Mouse (Mus musculus) embryonic facial prominence, embryonic 11.5 days (tissue): ENCODE data around the gene Asic2. TPM values are rescaled to one million over a fixed set of nuclear protein-coding genes. Genes with fewer than 3 reads are reported as not detected.

ENCODE experiments used
- ATAC-seq: fragments of 200-750 bp; cut with Nextera tagmentation; replicated peaks from 2 replicates; pipeline ENCODE4 v1.8.0; 2017; ENCODE audit warnings: low read depth; ENCODE audit not compliant: insufficient number of reproducible peaks, low FRiP score, low TSS enrichment
- DNase-seq: peaks from one replicate; pipeline ENCODE4 v3.0.0-alpha.2; 2015; ENCODE audit warnings: low spot score
- H3K27ac ChIP-seq: fragments of 300-500 bp; sonication (generic); replicated peaks from 2 replicates; pipeline ENCODE4 v1.5.1; 2014; ENCODE audit warnings: mild to moderate bottlenecking, low read depth, low read length, control low read depth
- H3K27me3 ChIP-seq: fragments of 300-500 bp; sonication (generic); 2 replicates; pipeline ENCODE4 v1.6.1; 2014; ENCODE audit warnings: mild to moderate bottlenecking, low read length, moderate library complexity, mixed read lengths; ENCODE audit not compliant: control insufficient read depth, insufficient read depth
- H3K36me3 ChIP-seq: fragments of 300-500 bp; sonication (generic); replicated peaks from 2 replicates; pipeline ENCODE4 v1.6.1; 2014; ENCODE audit warnings: low read depth, mild to moderate bottlenecking, low read length, moderate library complexity, mixed read lengths; ENCODE audit not compliant: control insufficient read depth, insufficient read depth
- H3K4me1 ChIP-seq: fragments of 300-500 bp; sonication (generic); 2 replicates; pipeline ENCODE4 v1.6.1; 2014; ENCODE audit warnings: low read length, mixed read lengths; ENCODE audit not compliant: control insufficient read depth, insufficient read depth
- H3K4me2 ChIP-seq: fragments of 300-500 bp; sonication (generic); 2 replicates; pipeline ENCODE4 v1.6.1; 2014; ENCODE audit warnings: low read depth, mild to moderate bottlenecking, control low read depth, low read length, moderate library complexity
- H3K4me3 ChIP-seq: fragments of 300-500 bp; sonication (generic); 2 replicates; pipeline ENCODE4 v1.5.1; 2014; ENCODE audit warnings: low read depth, low read length, control low read depth
- H3K9ac ChIP-seq: fragments of 300-500 bp; sonication (generic); replicated peaks from 2 replicates; pipeline ENCODE4 v1.6.1; 2014; ENCODE audit warnings: mild to moderate bottlenecking, control low read depth, low read length
- H3K9me3 ChIP-seq: fragments of 300-500 bp; sonication (generic); replicated peaks from 2 replicates; pipeline ENCODE4 v1.6.1; 2016; ENCODE audit warnings: mild to moderate bottlenecking, low read length, inconsistent platforms, mixed read lengths; ENCODE audit not compliant: control insufficient read depth
- WGBS: fragments of 180-500 bp; shearing (Covaris S2); extraction: QIAGEN DNeasy Blood & Tissue Kit; methylation state at CpG from one replicate; pipeline ENCODE4 v1.1.7; 2014; 5-methylcytosine and 5-hydroxymethylcytosine counted together
- polyA plus RNA-seq: library from polyadenylated mRNA; unstranded; fragments of >200 nt; fragmentation: Nextera tagmentation; extraction: Ambion mirVana; gene quantifications from 2 replicates; pipeline ENCODE4 v1.2.1, GENCODE M21; 2014

Asic2 gene
- polyA plus RNA-seq, 1 experiment from 2014 or later = 0.46 TPM

GRCm38 (mm10) chr11:81496446-81496845 is 471.8 kb downstream of the Asic2 start:
- Histone ChIP-seq H3K27ac (no peak overlapping the region), H3K4me1 (no peaks in the 10 kb centered on the region), H3K27me3 (no peaks in the 10 kb centered on the region), H3K4me3 (no peak overlapping the region), H3K9ac (no peak overlapping the region), H3K9me3 (no peaks in the 10 kb centered on the region), H3K4me2 (no peak overlapping the region), H3K36me3 (no peaks in the 10 kb centered on the region)
- DNase-seq (no peak), ATAC-seq (no peak)
- 47% methylated on average over 1 of the region's 1 CpGs for WGBS

- no peaks in the 10 kb centered on the region for H3K4me1 ChIP-seq
- H3K9me3 ChIP-seq = no peaks in the 10 kb centered on the region
- H3K27ac ChIP-seq = no peak overlapping the region
- DNase-seq = no peak
- no peak for ATAC-seq
- no peaks in the 10 kb centered on the region for H3K27me3 ChIP-seq
- H3K4me3 ChIP-seq = no peak overlapping the region
- WGBS = 89% methylated on average over 5 of the region's 5 CpGs
- no peak overlapping the region for H3K4me2 ChIP-seq
- H3K36me3 ChIP-seq = no peaks in the 10 kb centered on the region
- H3K9ac ChIP-seq = no peak overlapping the region
These were observed 475.9 kb downstream of the Asic2 start for GRCm38 (mm10) chr11:81492351-81492750.

GRCm38 (mm10) chr11:81489144-81489735 is 479.0 kb downstream of the Asic2 start:
- Histone ChIP-seq H3K4me1 (no peaks in the 10 kb centered on the region), H3K27ac (no peak overlapping the region), H3K36me3 (no peaks in the 10 kb centered on the region), H3K27me3 (no peaks in the 10 kb centered on the region), H3K9ac (no peak overlapping the region), H3K4me3 (no peak overlapping the region), H3K9me3 (no peaks in the 10 kb centered on the region), H3K4me2 (no peak overlapping the region)
- 82% methylated on average over 1 of the region's 1 CpGs for WGBS
- DNase-seq = no peak
- no peak for ATAC-seq

- Histone ChIP-seq H3K36me3 (no peaks in the 10 kb centered on the region), H3K27ac (no peak overlapping the region), H3K9me3 (no peaks in the 10 kb centered on the region), H3K27me3 (no peaks in the 10 kb centered on the region), H3K4me2 (no peak overlapping the region), H3K4me1 (no peaks in the 10 kb centered on the region), H3K4me3 (no peak overlapping the region), H3K9ac (no peak overlapping the region)
- ATAC-seq = no peak
- DNase-seq = no peak
- WGBS = 94% methylated on average over 5 of the region's 5 CpGs
These were observed 479.6 kb downstream of the Asic2 start for GRCm38 (mm10) chr11:81488681-81489080.

- peak; percentile 73 for DNase-seq
- H3K4me2 ChIP-seq = no peak overlapping the region
- no peaks in the 10 kb centered on the region for H3K27me3 ChIP-seq
- no peaks in the 10 kb centered on the region for H3K9me3 ChIP-seq
- H3K4me3 ChIP-seq = no peak overlapping the region
- H3K9ac ChIP-seq = no peak overlapping the region
- ATAC-seq = no peak
- no peaks in the 10 kb centered on the region for H3K4me1 ChIP-seq
- no peaks in the 10 kb centered on the region for H3K36me3 ChIP-seq
- H3K27ac ChIP-seq = no peak overlapping the region
- WGBS = 16% methylated on average over 6 of the region's 6 CpGs
These were observed 481.9 kb downstream of the Asic2 start for GRCm38 (mm10) chr11:81486265-81486940.

- no peak for DNase-seq
- no peaks in the 10 kb centered on the region for H3K4me1 ChIP-seq
- H3K27ac ChIP-seq = no peak overlapping the region
- no peak for ATAC-seq
- H3K4me2 ChIP-seq = no peak overlapping the region
- H3K27me3 ChIP-seq = no peaks in the 10 kb centered on the region
- H3K9ac ChIP-seq = no peak overlapping the region
- 80% methylated on average over 3 of the region's 3 CpGs for WGBS
- H3K4me3 ChIP-seq = no peak overlapping the region
- no peaks in the 10 kb centered on the region for H3K9me3 ChIP-seq
- H3K36me3 ChIP-seq = no peaks in the 10 kb centered on the region
These were observed 487.1 kb downstream of the Asic2 start for GRCm38 (mm10) chr11:81481198-81481597.

GRCm38 (mm10) chr11:81476231-81476630 is 492.0 kb downstream of the Asic2 start:
- no peaks in the 10 kb centered on the region for H3K27me3 ChIP-seq
- no peaks in the 10 kb centered on the region for H3K4me1 ChIP-seq
- H3K9ac ChIP-seq = no peak overlapping the region
- no peaks in the 10 kb centered on the region for H3K9me3 ChIP-seq
- H3K4me2 ChIP-seq = no peak overlapping the region
- no peak for ATAC-seq
- no peak overlapping the region for H3K27ac ChIP-seq
- H3K4me3 ChIP-seq = no peak overlapping the region
- no peaks in the 10 kb centered on the region for H3K36me3 ChIP-seq
- DNase-seq = peak; percentile 54

- no peak for ATAC-seq
- 93% methylated on average over 2 of the region's 2 CpGs for WGBS
These were observed 494.1 kb downstream of the Asic2 start for GRCm38 (mm10) chr11:81474121-81474520.

More at GRCm38 (mm10) chr11:81474121-81474520, 494.1 kb downstream of the Asic2 start:
- no peaks in the 10 kb centered on the region for H3K27me3 ChIP-seq
- H3K9me3 ChIP-seq = no peaks in the 10 kb centered on the region
- H3K36me3 ChIP-seq = no peaks in the 10 kb centered on the region
- H3K27ac ChIP-seq = no peak overlapping the region
- no peak overlapping the region for H3K9ac ChIP-seq
- H3K4me2 ChIP-seq = no peak overlapping the region
- H3K4me1 ChIP-seq = no peaks in the 10 kb centered on the region
- H3K4me3 ChIP-seq = no peak overlapping the region
- no peak for DNase-seq
